Mouse (Mus musculus): Measurements from ENCODE around the gene Csgalnact2.

The Csgalnact2 gene

DNA sequence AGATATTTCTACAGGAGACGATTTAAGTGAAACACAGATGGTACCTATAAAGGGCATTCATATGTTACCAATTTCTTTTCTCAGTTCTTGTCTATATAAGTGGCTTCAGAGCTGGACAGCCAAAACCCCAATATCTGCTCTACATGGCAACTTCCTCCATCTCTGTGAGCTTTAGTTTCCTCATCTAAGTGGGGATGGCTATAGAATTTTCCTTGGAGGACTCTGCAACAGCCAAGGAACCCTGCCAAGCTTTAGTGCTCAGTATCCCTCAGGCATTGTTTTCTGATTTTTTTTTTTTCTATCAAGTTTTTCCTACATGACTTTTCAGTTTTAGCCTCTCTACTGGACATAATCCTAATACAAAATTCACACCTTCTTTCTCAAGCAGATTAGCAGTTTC is 4.5 kb downstream of the Csgalnact2 start:
- DNase-seq (ENCODE audit: low spot score), result no peak

DNA sequence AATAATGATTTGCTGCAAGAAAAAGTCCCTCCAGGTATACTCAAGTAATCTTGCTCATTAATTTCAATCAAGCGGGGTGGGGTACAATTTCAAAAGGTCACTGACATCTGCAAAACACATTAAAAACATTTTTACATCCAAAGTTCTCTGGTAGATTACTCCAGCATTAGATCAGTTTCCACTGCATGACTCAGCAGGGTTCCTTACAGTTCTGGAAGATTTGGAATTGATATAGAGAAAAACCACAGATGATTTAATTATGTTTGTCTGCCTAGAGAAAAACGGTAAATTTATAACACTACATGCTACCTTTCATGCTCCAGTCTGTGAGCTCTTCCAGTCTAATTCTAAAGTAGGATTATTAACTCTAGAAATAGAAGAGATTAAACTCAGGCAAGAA is 8.9 kb downstream of the Csgalnact2 start:
- no peak for DNase-seq (ENCODE audit: low spot score)

GRCm38 (mm10) chr6:118127827-118128487 is 11.0 kb downstream of the Csgalnact2 start:
- DNase-seq (ENCODE audit: low spot score), result no peak

- no peak for DNase-seq (ENCODE audit: low spot score)
These were observed 11.7 kb downstream of the Csgalnact2 start for GRCm38 (mm10) chr6:118127198-118127597.

DNA sequence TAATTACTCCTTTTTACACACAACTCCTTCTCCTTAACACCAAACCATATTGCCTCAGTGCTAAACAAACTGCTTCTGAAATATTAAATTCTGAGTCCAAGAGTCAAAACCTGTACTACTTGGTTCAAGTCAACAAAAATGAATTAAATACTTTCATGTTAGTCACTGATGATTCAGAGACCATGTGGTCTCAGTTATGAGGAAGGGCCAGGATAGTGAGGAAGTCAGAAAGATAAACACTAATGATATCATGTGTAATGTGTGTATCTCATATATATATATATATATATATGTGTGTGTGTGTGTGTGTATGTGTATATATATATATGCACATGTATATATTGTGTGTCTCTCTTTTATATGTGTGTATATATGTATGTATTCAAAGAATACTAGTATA is 12.4 kb downstream of the Csgalnact2 start:
- DNase-seq (ENCODE audit: low spot score), result no peak

DNA sequence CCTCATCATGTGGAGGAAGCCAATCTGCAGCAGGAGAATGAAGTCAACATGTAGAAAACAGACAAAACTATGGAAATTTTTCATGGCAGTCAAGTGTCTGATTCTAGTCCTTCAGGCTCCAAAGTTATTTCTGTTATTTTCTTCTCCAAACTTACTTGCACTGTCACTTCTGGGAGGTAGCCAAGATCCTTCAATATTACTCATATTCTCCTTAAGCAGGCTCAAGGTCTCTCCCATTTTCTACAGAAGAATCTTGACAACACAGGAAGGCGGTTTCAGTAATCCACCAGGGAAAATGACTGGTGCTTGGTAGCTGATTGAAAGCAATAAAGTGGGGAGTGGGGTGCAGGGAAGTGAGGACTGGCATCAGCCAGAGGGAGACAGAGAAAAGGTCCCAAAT is 16.2 kb downstream of the Csgalnact2 start:
- DNase-seq (ENCODE audit: low spot score), result no peak

DNA sequence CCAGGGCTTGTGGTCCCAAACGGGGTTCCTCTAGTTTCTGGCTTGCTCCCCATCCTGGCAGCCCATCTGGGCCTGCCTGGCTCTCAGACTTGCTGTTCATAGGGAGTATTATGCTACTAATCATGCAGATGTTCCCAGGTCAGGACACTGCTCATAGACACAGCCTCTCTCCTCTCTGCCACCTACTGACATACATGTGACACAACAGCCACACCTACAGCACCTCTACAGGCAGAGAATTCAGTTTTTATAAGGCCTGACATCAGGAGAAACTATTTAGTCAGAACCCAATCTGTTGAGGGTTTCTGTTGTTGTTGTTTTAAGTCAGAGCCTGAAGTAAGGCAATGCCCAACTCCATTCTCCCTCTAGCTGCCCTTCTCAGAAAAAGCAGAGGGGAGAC is 27.1 kb downstream of the Csgalnact2 start:
- no peak for DNase-seq (ENCODE audit: low spot score)

- no peak for DNase-seq (ENCODE audit: low spot score)
These were observed 39.6 kb downstream of the Csgalnact2 start for GRCm38 (mm10) chr6:118099311-118099802.

DNA sequence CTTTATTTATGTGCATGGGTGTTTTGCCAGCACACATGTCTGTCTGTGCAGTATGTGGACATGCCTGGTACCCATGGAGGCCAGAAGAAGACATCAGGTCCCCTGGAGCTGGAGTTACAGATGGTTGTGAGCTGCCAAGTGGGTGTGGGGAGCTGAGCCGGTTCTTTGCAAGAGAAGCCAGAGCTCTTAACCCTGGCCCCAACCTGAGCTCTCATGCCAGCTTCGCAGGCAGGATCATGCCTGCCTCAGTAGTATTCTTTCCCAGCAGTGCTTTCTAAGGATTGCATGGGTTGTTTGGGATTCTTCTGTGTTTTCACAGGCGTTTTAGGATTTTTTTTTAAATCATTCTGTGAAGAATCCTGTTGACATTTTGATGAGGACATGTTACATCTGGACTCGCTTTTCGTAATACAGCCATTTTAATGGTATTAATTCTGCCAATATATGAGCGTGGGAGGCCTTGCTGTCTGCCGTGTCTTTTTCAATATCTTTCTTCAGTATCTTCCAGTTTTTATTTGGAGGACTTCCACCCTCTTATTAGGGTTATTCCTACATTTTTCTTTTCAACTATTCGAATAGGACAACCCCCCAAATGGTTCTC is 41.1 kb downstream of the Csgalnact2 start:
- DNase-seq (ENCODE audit: low spot score), result no peak

GRCm38 (mm10) chr6:118090827-118091226 is 48.1 kb downstream of the Csgalnact2 start:
- DNase-seq (ENCODE audit: low spot score), result no peak

DNA sequence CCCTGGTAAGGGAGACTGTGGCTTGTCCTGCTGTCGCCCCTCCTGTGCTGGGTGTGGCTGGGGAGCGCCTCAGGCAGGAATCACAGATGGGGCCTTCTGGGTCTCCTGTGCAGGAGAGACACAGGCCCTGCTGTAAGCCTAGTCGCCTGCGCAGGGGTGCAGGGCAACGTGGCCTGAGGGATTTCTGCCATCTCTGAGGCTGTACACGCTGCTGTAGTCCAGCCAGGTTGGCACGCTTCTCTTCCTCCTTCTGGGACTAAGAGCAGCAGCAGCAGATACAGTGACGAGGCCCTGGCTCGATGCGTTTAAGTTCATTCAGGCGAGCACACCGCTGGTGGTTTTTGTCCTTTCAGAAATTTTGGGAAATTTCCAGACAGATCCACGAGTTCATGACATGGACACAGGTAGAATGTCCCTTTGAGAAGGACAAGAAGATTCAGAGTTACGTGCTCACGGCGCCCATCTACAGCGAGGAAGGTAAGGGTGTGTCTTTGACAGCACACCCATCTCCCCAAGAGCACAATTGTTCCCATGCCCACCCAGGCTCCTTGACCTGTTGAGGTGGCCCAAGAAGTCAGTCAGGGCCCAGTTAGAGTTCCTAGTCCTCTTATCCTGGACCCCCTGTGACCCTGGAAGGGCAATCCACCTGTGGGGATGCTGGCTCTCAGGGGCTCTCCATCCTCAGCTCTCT is 50.0 kb downstream of the Csgalnact2 start:
- DNase-seq (ENCODE audit: low spot score), result no peak

DNA sequence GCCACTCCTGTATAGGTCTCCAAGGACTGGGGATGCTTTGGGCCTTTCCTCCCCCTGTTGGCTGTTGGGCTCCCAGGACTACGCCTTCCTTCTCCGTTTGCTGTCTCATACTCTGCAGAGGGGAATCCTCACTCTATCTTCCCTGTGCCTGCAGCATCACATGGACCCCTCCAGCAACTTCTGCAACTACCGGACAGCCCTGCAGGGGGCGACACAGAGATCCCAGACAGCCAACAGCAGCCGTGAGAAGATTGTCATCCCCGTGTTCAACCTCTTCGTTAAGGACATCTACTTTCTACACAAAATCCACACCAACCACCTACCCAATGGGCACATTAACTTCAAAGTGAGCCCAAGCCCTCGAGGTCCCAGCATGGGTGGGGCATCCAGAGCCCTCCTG is 51.0 kb downstream of the Csgalnact2 start:
- no peak for DNase-seq (ENCODE audit: low spot score)

DNA sequence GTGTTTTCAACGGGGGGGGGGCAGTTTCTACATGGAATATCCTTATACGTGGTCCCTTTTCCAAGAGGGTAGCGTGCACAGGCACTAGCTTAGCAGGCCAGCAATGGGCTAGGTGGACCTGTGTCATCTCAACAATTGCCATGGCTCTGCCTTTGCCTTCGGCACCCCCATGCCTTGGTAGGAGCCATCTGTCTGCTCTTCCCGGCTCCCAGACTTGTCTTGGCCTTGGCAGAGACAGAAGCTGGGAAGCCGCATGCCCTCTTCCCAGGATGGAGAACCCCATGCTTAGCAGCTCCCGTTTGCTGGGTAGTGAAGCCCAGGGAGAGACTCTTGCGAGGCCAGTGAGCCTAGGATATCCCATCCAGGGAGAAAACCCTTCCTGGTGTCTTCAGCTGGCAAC is 54.3 kb downstream of the Csgalnact2 start:
- no peak for DNase-seq (ENCODE audit: low spot score)

DNA sequence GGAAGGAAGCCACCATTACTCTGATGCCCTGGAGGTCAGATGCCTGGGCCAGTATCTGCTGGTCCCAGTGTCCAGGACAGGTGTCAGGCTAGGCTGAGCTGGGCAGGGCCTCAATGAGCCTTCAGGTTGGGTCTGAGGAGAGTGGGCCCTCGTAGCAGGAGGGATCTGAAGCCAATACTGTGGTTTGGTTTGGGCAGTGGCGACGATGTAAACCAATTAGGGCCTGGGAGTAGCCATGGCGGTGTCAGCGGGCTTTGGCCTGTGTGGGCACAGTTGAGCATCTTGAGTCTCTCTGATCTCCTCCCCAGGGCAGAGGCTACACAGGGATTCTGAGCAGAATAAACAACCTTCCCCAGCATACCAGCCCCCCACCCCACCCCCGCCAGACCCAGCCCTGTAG is 55.3 kb downstream of the Csgalnact2 start:
- DNase-seq (ENCODE audit: low spot score), result no peak

GRCm38 (mm10) chr6:118082384-118082783 is 56.6 kb downstream of the Csgalnact2 start:
- no peak for DNase-seq (ENCODE audit: low spot score)

- no peak for DNase-seq (ENCODE audit: low spot score)
These were observed 58.2 kb downstream of the Csgalnact2 start for GRCm38 (mm10) chr6:118080711-118081110.

DNA sequence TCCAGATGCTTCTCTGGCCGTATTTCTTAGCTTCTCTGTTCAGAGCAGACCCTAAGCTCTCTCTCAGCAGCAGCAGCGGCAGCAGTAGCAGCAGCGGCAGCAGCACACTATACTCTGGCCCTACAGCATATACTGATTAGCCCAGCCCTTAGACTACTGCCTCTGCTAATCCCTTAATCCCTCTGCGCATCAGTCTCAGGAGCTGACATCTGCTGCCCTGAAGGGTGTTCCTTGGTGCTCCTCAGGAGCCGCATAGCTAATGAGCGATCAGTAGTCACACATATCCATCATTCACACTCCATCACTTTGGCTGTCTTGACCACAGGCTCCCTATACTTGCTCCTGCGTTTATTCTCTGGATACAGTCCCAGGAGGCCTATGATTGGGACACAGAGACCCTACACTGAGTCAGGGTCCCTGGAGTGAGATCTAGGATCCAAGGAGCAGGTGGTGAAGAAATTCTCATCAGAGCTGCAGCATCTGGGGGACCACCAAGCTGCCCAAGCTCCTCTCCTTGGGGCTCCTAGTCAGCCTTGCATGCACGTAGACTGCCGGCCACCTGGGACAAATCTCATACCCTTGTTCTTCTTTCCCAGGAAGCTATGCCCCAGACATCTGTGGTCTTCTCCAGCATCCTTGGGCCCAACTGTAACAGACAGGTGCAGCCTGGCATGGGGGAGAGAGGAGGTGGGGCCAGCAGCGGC is 59.0 kb downstream of the Csgalnact2 start:
- DNase-seq (ENCODE audit: low spot score), result no peak

- DNase-seq (ENCODE audit: low spot score), result no peak
These were observed 59.6 kb downstream of the Csgalnact2 start for GRCm38 (mm10) chr6:118079292-118079691.

GRCm38 (mm10) chr6:118078751-118079150 is 60.2 kb downstream of the Csgalnact2 start:
- no peak for DNase-seq (ENCODE audit: low spot score)

DNA sequence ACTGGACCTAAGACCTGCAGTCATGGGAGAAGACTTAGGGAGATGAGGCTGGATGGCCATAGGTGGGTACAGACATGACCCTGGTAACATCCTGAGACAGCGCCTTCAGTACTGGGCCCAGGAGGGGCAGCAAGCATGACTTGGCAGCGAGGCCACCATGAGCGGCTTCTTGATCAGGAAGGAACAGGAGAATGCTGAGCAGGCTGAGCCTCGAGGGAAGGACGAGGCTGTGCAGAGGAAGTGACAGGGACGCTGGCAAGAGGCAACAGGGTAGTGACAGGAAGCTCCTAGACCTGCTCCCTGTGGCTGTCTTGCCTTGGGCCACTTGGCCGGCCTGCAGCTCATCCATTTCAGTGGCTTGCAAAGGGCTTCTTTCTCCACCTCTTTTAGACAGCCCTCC is 61.5 kb downstream of the Csgalnact2 start:
- DNase-seq (ENCODE audit: low spot score), result no peak

GRCm38 (mm10) chr6:118076748-118077147 is 62.2 kb downstream of the Csgalnact2 start:
- no peak for DNase-seq (ENCODE audit: low spot score)

- no peak for DNase-seq (ENCODE audit: low spot score)
These were observed 62.7 kb downstream of the Csgalnact2 start for GRCm38 (mm10) chr6:118076256-118076655.

GRCm38 (mm10) chr6:118074151-118074550 is 64.8 kb downstream of the Csgalnact2 start:
- DNase-seq (ENCODE audit: low spot score), result no peak
